Mouse (Mus musculus) megakaryocyte, embryonic 14.5 days (primary cell): ENCODE data around the gene Pde6b.

ENCODE experiments used
- FLI1 ChIP-seq: IDR thresholded peaks from 2 replicates; pipeline ENCODE4 v1.6.1; 2012; ENCODE audit warnings: low read length, inconsistent platforms, mixed read lengths
- GATA1 ChIP-seq: IDR thresholded peaks from 3 replicates; pipeline ENCODE4 v1.6.1; 2012; ENCODE audit warnings: mixed read lengths, low read length, inconsistent platforms, borderline replicate concordance

DNA sequence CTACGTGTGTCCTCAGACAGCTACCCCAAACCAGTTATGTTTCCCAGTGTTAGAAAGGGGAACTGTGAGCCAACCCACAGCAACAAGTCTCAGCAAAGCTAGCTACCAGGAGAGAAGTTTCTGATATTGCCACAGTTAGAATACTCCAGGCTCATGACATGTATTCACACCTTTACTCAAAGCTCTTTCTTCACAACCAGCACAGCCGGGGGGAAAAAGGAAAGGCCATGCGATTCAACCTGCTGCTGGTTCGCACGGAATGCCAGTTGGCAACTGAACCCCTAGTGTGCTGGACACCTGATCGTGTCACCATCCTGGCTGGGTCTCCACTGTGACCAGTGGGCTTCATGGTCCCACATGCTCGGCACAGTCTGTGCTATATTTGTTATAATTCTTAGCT, 59.7 kb downstream of the Pde6b start:
- TF ChIP-seq GATA1, result no peak
- TF ChIP-seq FLI1, result no peak
